Mouse (Mus musculus) brain, embryonic 14.5 days (tissue): ENCODE measurements around the gene Gls2.

Experiments
- CTCF ChIP-seq: fragments of 200-500 bp; IDR thresholded peaks from 2 replicates; pipeline ENCODE4 v1.5.1; 2012; ENCODE audit warnings: inconsistent platforms, mild to moderate bottlenecking, moderate library complexity, borderline replicate concordance; ENCODE audit not compliant: insufficient read depth, insufficient read length; ENCODE audit errors: extremely low read depth
- POLR2A ChIP-seq: fragments of 200-500 bp; IDR thresholded peaks from 2 replicates; pipeline ENCODE4 v1.6.1; 2012; ENCODE audit warnings: mild to moderate bottlenecking, inconsistent platforms, borderline replicate concordance; ENCODE audit not compliant: poor library complexity, insufficient read depth, insufficient read length, severe bottlenecking; ENCODE audit errors: extremely low read depth

- no peak for TF ChIP-seq POLR2A
- TF ChIP-seq CTCF = no peak
Measured at GRCm38 (mm10) chr10:128225064-128225463, 30.8 kb downstream of the Gls2 start.
